Mouse (Mus musculus): ENCODE measurements at regions not wholly inside any gene's neighbourhood (a gene's known extent, or its start where the extent isn't known, plus 50 kb on each side); places are given as distances from the start of the nearest gene placed in this dataset.

DNA sequence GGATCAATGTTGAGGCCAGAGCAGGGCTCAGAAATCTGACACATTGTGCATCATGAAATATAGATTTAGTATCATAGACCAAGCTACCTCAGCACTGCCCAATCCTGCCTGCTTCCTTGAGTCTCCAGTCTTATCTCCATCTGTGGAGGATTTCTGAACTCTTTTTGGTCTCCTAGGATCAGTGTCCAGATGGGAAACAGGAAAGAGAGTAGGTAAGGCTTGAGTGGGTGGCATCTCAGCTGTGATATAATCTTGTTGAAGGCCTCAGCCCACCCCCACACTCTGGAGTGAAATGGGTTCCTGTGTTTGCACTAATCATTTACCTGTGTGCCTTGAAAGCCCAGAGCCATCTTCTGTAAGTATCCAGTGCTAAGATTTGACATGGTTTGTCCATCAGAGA is 74.3 kb upstream of the Aff3 start:
- Histone ChIP-seq H3K9me3 (no peaks in the 10 kb centered on the region), H3K27me3 (no peaks in the 10 kb centered on the region), H3K4me3 (no peak overlapping the region), H3K9ac (no peak overlapping the region), H3K27ac (replicated peaks) (no peak overlapping the region), H3K36me3 (no peaks in the 10 kb centered on the region), H3K4me2 (no peak overlapping the region), H3K4me1 (replicated peaks) (no peaks in the 10 kb centered on the region)
- no peak for ATAC-seq (ENCODE audit: low read depth)

DNA sequence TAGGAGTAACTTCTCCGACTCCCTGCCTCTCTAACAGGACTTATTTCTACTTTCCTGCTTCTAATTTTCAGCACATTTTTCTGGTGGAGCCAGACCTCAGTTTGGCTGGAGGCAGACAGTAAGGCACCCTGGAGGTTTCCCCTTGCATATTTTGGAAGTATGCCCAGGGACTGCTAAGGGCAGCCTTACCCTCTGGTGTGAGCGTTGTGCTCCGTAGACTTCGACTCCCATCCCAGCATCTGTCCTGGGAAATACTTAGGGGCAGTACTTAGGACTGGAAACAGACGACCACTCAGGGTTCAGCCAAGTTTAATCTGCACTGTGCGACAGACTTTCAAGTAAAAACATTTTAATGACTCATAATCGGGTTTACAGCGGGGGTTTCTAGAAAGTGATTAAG is 71.0 kb upstream of the Aff3 start:
- Histone ChIP-seq H3K4me1 (replicated peaks) (peaks cover under 1% of the 10 kb centered on the region), H3K27me3 (no peaks in the 10 kb centered on the region), H3K27ac (replicated peaks) (no peak overlapping the region), H3K9me3 (no peaks in the 10 kb centered on the region), H3K36me3 (no peaks in the 10 kb centered on the region), H3K4me3 (no peak overlapping the region), H3K9ac (no peak overlapping the region), H3K4me2 (no peak overlapping the region)
- no peak for ATAC-seq (ENCODE audit: low read depth)
- 70% methylated on average over 8 of the region's 8 CpGs for WGBS

DNA sequence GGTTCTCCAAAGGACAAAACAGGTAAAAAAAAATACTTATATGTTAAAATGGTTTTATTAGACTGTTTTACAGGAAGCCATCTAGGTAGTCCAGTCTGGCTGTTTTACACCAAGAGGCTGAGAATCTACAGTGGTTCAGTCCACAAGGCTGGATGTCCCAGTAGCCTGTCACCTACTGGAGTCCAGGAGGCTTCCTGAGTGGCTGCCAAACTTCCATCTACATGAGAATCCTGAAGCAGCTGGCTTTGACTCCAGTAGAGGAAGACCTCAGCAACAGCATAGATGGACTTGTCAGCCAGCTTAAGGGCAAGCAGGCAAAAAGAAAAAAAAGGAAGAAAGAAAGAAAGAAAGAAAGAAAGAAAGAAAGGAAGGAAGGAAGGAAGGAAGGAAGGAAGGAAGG is 68.4 kb upstream of the Aff3 start:
- Histone ChIP-seq H3K4me3 (no peak overlapping the region), H3K9me3 (no peaks in the 10 kb centered on the region), H3K27me3 (no peaks in the 10 kb centered on the region), H3K27ac (replicated peaks) (no peak overlapping the region), H3K4me1 (replicated peaks) (peaks cover 17% of the 10 kb centered on the region), H3K9ac (no peak overlapping the region), H3K4me2 (no peak overlapping the region), H3K36me3 (no peaks in the 10 kb centered on the region)
- ATAC-seq (ENCODE audit: low read depth), result no peak

DNA sequence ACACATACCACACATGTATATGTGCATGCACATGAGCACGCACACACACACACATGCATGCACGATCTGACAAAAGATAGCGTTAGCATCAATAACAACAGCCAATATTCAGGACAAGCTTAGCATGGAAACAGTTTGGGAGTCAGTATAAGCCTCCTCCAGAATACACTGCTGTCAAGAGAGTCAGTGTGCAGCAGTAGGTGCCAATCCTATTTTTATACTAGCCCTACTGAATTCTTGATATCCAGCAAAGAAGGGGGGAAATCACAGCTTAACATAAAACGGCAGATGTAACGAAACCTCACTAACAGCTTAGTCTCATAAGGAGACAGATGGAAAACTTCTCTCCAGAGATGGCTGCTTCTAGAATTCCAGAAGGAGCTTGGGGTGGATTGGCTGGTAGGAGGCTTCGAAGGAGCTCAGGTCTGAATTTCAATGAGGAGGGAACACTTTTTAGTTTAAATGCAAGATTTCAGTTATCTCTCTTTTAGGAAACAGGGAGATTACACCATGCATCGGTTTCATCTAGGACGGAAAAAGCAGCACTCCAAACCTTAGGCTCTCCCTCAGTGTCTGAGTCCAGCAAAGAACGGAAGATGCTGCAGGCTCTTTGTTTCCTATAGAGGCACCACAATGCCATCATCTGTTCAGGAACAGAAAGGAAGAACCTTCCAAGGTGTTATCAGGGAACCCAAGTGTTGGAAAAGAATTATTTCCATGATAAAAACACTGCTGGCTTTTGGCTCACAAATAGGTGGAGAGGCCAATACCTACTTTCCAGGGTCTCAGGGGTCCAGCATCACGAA is 65.4 kb upstream of the Aff3 start:
- H3K27ac ChIP-seq (replicated peaks), result 0 out of 2 replicates have a peak overlapping the region, but pooled peaks have one; percentile 33
- no peak overlapping the region for H3K4me2 ChIP-seq
- H3K9ac ChIP-seq, result no peak overlapping the region
- peaks cover 17% of the 10 kb centered on the region for H3K4me1 ChIP-seq (replicated peaks)
- ATAC-seq (ENCODE audit: low read depth), result no peak
- H3K4me3 ChIP-seq, result no peak overlapping the region
- no peaks in the 10 kb centered on the region for H3K9me3 ChIP-seq
- H3K27me3 ChIP-seq, result no peaks in the 10 kb centered on the region
- 79% methylated on average over 10 of the region's 10 CpGs for WGBS
- H3K36me3 ChIP-seq, result no peaks in the 10 kb centered on the region

DNA sequence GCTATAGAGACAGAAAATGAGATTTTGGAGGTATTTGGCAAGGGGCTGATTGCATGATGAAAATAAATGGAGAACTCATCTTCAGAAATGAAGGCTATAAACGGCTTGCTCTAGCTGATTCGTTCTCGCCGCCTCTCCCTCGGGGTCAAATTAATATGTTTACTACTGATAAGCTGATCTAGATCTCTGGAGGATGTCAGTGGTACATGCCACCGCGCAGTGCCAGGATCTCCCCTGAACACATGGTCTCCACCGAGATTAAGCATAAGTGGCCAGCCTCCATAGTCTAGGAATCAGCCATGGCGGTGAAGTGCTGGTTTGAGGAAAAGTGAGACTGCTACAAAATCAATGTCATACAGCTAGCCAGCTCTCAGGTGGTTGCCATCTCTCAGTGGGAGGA is 61.0 kb upstream of the Aff3 start:
- no peaks in the 10 kb centered on the region for H3K36me3 ChIP-seq
- H3K9me3 ChIP-seq, result peaks cover 3% of the 10 kb centered on the region; the same call in 1 of the 2 replicates
- H3K4me3 ChIP-seq, result no peak overlapping the region
- H3K4me1 ChIP-seq (replicated peaks), result peaks cover 17% of the 10 kb centered on the region
- no peak overlapping the region for H3K4me2 ChIP-seq
- no peak for ATAC-seq (ENCODE audit: low read depth)
- 72% methylated on average over 9 of the region's 9 CpGs for WGBS
- H3K27me3 ChIP-seq, result no peaks in the 10 kb centered on the region
- H3K9ac ChIP-seq, result no peak overlapping the region
- H3K27ac ChIP-seq (replicated peaks), result no peak overlapping the region

DNA sequence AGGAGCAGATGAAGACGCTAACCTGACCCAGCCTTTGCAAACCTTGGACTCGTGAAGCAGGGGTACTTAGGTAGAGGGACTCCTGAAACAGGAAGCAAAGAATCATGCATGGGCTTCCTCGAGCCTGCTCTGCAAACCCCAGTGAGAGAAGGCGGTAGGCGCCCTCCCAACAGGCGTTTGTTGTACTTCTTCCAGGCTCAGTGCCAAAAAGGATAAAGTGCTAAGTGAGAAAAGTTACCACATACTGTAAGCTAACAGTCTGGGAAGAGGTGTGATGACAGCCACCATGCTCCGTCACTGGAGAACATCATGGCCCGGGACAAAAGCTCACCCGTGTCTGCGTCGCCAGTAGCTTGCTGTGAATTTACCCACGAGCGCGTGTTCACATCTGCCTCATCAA is 59.9 kb upstream of the Aff3 start:
- Histone ChIP-seq H3K9ac (no peak overlapping the region), H3K4me1 (replicated peaks) (peaks cover 6% of the 10 kb centered on the region), H3K4me2 (no peak overlapping the region), H3K27me3 (no peaks in the 10 kb centered on the region), H3K36me3 (no peaks in the 10 kb centered on the region), H3K27ac (replicated peaks) (no peak overlapping the region), H3K4me3 (no peak overlapping the region), H3K9me3 (peaks cover 3% of the 10 kb centered on the region; the same call in 1 of the 2 replicates)
- no peak for ATAC-seq (ENCODE audit: low read depth)
- 89% methylated on average over 14 of the region's 14 CpGs for WGBS

DNA sequence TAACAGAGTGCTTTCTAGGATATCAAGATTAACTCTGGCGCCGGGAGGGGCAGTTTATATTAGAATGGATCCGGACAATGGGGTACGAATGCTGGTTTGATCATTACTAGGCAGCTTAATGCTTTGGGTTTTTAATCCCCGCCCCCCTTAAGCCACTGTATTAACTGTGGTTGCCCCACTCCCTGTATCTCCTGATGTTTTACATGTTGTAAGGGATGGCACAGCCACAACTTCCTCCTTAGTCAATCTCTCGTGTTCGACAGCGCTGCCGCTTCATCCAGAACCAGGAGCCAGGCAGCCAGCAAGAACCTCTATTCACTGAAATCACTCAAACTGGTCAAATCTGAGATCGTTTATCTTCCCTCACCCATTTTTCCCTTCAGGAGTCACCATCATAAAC is 57.4 kb upstream of the Aff3 start:
- Histone ChIP-seq H3K4me1 (replicated peaks) (no peaks in the 10 kb centered on the region), H3K27me3 (no peaks in the 10 kb centered on the region), H3K27ac (replicated peaks) (no peak overlapping the region), H3K4me3 (no peak overlapping the region), H3K4me2 (no peak overlapping the region), H3K9me3 (peaks cover 3% of the 10 kb centered on the region; the same call in 1 of the 2 replicates), H3K9ac (no peak overlapping the region), H3K36me3 (no peaks in the 10 kb centered on the region)
- 95% methylated on average over 10 of the region's 10 CpGs for WGBS
- no peak for ATAC-seq (ENCODE audit: low read depth)

DNA sequence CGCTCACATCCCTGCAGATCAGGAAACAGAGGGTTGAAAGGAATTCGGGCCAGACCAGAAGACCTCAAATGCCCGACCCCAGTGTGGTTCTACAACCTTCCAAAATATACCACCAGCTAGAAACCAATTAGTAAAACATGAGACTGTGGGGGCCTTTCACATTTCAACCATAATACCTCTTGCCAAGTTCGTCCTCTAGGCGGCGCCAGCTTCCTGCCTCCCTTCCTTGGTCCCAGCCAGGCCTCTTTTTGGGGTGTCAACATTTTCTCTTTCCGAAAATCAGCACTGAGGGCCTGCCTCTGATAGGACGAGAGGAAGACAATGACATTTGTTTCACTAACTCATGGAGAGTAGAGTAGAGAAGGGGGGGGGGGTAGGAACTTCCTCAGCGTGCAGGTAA is 55.5 kb upstream of the Aff3 start:
- Histone ChIP-seq H3K27me3 (no peaks in the 10 kb centered on the region), H3K4me2 (no peak overlapping the region), H3K9ac (no peak overlapping the region), H3K4me3 (no peak overlapping the region), H3K27ac (replicated peaks) (no peak overlapping the region), H3K9me3 (peaks cover 3% of the 10 kb centered on the region; the same call in 1 of the 2 replicates), H3K36me3 (no peaks in the 10 kb centered on the region), H3K4me1 (replicated peaks) (no peaks in the 10 kb centered on the region)
- ATAC-seq (ENCODE audit: low read depth), result no peak
- 43% methylated on average over 9 of the region's 9 CpGs for WGBS

DNA sequence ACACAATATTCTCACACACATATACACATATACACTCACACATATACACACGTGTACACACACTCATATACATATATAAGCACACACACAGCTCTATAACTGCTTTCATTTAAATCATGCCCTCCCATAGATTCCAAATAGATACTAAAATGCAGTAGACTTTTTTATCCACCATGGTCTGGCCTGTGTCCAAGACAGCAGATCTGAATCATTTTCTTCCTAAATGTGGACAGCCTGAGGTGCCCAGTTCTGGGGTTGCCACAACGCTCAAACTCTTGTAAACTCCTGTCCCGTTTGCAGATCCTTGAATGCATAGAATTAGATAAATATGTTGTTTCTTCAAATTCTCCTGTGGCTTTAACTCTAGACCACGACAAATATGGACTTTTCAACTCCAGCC is 50.9 kb upstream of the Aff3 start:
- no peak overlapping the region for H3K9ac ChIP-seq
- no peak overlapping the region for H3K4me3 ChIP-seq
- H3K9me3 ChIP-seq, result no peaks in the 10 kb centered on the region
- WGBS, result 89% methylated on average over 4 of the region's 4 CpGs
- H3K4me1 ChIP-seq (replicated peaks), result no peaks in the 10 kb centered on the region
- H3K4me2 ChIP-seq, result no peak overlapping the region
- ATAC-seq (ENCODE audit: low read depth), result no peak
- H3K27ac ChIP-seq (replicated peaks), result no peak overlapping the region
- H3K36me3 ChIP-seq, result no peaks in the 10 kb centered on the region
- H3K27me3 ChIP-seq, result no peaks in the 10 kb centered on the region
